Mouse (Mus musculus) G1E (cell line): Measurements from ENCODE around the gene Pax5.

Experiments
- CTCF ChIP-seq: IDR thresholded peaks from 2 replicates; pipeline ENCODE4 v1.5.1; 2012; ENCODE audit warnings: low read depth, low read length, inconsistent platforms, mixed read lengths
- GATA1 ChIP-seq: IDR thresholded peaks from 2 replicates; pipeline ENCODE4 v1.6.1; 2012; ENCODE audit warnings: borderline replicate concordance, low read length, inconsistent platforms, mixed read lengths
- GATA2 ChIP-seq: IDR thresholded peaks from 2 replicates; pipeline ENCODE4 v1.6.1; 2012; ENCODE audit warnings: low read depth, low read length, inconsistent platforms, borderline replicate concordance
- TAL1 ChIP-seq: conservative IDR thresholded peaks from 2 replicates; pipeline ENCODE4 v1.6.1; 2012; ENCODE audit warnings: low read depth, low read length, inconsistent platforms, mixed read lengths

DNA sequence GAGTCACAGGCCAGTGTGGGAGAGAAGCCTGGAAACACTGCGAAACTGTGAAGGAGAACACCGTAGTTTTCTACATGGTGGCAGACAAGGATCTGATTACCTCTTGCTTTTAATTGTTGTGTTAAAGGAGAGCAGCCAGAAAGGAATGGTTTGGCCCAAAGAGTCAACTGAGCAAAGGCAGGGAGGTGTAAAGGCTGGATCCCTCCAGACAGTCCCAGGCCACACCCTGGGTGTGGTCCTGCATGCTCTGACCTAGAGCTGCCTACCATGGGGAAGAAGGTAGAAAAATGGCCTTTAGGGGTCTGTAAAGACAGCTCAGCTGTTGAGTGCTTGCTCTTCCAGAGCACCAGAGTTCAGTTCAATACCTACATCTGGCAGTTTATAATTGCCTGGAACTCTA is 166.4 kb downstream of the Pax5 start:
- TF ChIP-seq CTCF (no peak), GATA1 (no peak), GATA2 (no peak), TAL1 (no peak)
